Mouse (Mus musculus): ENCODE data around the gene Cd40lg. TPM values are rescaled to one million over a fixed set of nuclear protein-coding genes. Genes with fewer than 3 reads are reported as not detected.

Gene Cd40lg
- polyA plus RNA-seq, 1 experiment = not detected

- Histone ChIP-seq H3K4me1 (ENCODE audit: control insufficient read depth, insufficient read depth, low read length) (no peaks in the 10 kb centered on the region; the same call in 1 of the 2 replicates), H3K4me3 (replicated peaks; ENCODE audit: control insufficient read depth, low read depth, low read length) (peak overlapping the region; percentile 20), H3K27ac (ENCODE audit: control insufficient read depth, insufficient read depth, low read depth, low read length, poor library complexity) (no peak overlapping the region)
- no peak for TF ChIP-seq POLR2A (IDR thresholded peaks at IDR 0.05; ENCODE audit: borderline replicate concordance, control insufficient read depth, low read depth, low read length)
- no peak for TF ChIP-seq CTCF (IDR thresholded peaks at IDR 0.05; ENCODE audit: control insufficient read depth, insufficient read depth, low read length)
- WGBS = 28% methylated on average over 2 of the region's 2 CpGs
Observed at GRCm38 (mm10) chrX:57228178-57228577, 16.2 kb downstream of the Cd40lg start.

- H3K27ac ChIP-seq (ENCODE audit: control insufficient read depth, insufficient read depth, low read depth, low read length, poor library complexity) = no peak overlapping the region
- no peaks in the 10 kb centered on the region for H3K4me1 ChIP-seq (ENCODE audit: control insufficient read depth, insufficient read depth, low read length)
- no peak overlapping the region for H3K4me3 ChIP-seq (replicated peaks; ENCODE audit: control insufficient read depth, low read depth, low read length)
- TF ChIP-seq CTCF (IDR thresholded peaks at IDR 0.05; ENCODE audit: control insufficient read depth, insufficient read depth, low read length) = no peak
- no peak for TF ChIP-seq POLR2A (IDR thresholded peaks at IDR 0.05; ENCODE audit: borderline replicate concordance, control insufficient read depth, low read depth, low read length)
- 57% methylated on average over 2 of the region's 2 CpGs for WGBS
Observed at GRCm38 (mm10) chrX:57233596-57233995, 21.7 kb downstream of the Cd40lg start.

GRCm38 (mm10) chrX:57235982-57236381 is 24.0 kb downstream of the Cd40lg start:
- no peak for TF ChIP-seq POLR2A (IDR thresholded peaks at IDR 0.05; ENCODE audit: borderline replicate concordance, control insufficient read depth, low read depth, low read length)
- peak; percentile 23; the same call in 1 of the 2 replicates for TF ChIP-seq CTCF (IDR thresholded peaks at IDR 0.05; ENCODE audit: control insufficient read depth, insufficient read depth, low read length)

GRCm38 (mm10) chrX:57238572-57238971 is 26.6 kb downstream of the Cd40lg start:
- no peaks in the 10 kb centered on the region for H3K4me1 ChIP-seq (ENCODE audit: control insufficient read depth, insufficient read depth, low read length)
- TF ChIP-seq CTCF (IDR thresholded peaks at IDR 0.05; ENCODE audit: control insufficient read depth, insufficient read depth, low read length) (no peak), POLR2A (IDR thresholded peaks at IDR 0.05; ENCODE audit: borderline replicate concordance, control insufficient read depth, low read depth, low read length) (no peak)
- H3K4me3 ChIP-seq (replicated peaks; ENCODE audit: control insufficient read depth, low read depth, low read length) = no peak overlapping the region
- WGBS = 69% methylated on average over 3 of the region's 3 CpGs
- H3K27ac ChIP-seq (ENCODE audit: control insufficient read depth, insufficient read depth, low read depth, low read length, poor library complexity) = no peak overlapping the region

More at GRCm38 (mm10) chrX:57235982-57236381, 24.0 kb downstream of the Cd40lg start:
- 76% methylated on average over 4 of the region's 4 CpGs for WGBS
- H3K4me3 ChIP-seq (replicated peaks; ENCODE audit: control insufficient read depth, low read depth, low read length) = no peak overlapping the region
- no peak overlapping the region for H3K27ac ChIP-seq (ENCODE audit: control insufficient read depth, insufficient read depth, low read depth, low read length, poor library complexity)
- H3K4me1 ChIP-seq (ENCODE audit: control insufficient read depth, insufficient read depth, low read length) = no peaks in the 10 kb centered on the region

- 69% methylated on average over 7 of the region's 7 CpGs for WGBS
- H3K27ac ChIP-seq (ENCODE audit: control insufficient read depth, insufficient read depth, low read depth, low read length, poor library complexity) = no peak overlapping the region
Observed at GRCm38 (mm10) chrX:57253329-57254055, 41.5 kb downstream of the Cd40lg start.

GRCm38 (mm10) chrX:57260744-57261143 is 48.8 kb downstream of the Cd40lg start:
- H3K27ac ChIP-seq (ENCODE audit: control insufficient read depth, insufficient read depth, low read depth, low read length, poor library complexity) = no peak overlapping the region
- 83% methylated on average over 2 of the region's 2 CpGs for WGBS
- H3K4me1 ChIP-seq (ENCODE audit: control insufficient read depth, insufficient read depth, low read length) = no peaks in the 10 kb centered on the region
- no peak for TF ChIP-seq CTCF (IDR thresholded peaks at IDR 0.05; ENCODE audit: control insufficient read depth, insufficient read depth, low read length)
- no peak for TF ChIP-seq POLR2A (IDR thresholded peaks at IDR 0.05; ENCODE audit: borderline replicate concordance, control insufficient read depth, low read depth, low read length)
- no peak overlapping the region for H3K4me3 ChIP-seq (replicated peaks; ENCODE audit: control insufficient read depth, low read depth, low read length)

More at GRCm38 (mm10) chrX:57253329-57254055, 41.5 kb downstream of the Cd40lg start:
- Histone ChIP-seq H3K4me1 (ENCODE audit: control insufficient read depth, insufficient read depth, low read length) (no peaks in the 10 kb centered on the region), H3K4me3 (replicated peaks; ENCODE audit: control insufficient read depth, low read depth, low read length) (no peak overlapping the region)
- TF ChIP-seq POLR2A (IDR thresholded peaks at IDR 0.05; ENCODE audit: borderline replicate concordance, control insufficient read depth, low read depth, low read length) = no peak
- no peak for TF ChIP-seq CTCF (IDR thresholded peaks at IDR 0.05; ENCODE audit: control insufficient read depth, insufficient read depth, low read length)

GRCm38 (mm10) chrX:57263515-57263914 is 51.6 kb downstream of the Cd40lg start:
- no peak for TF ChIP-seq CTCF (IDR thresholded peaks at IDR 0.05; ENCODE audit: control insufficient read depth, insufficient read depth, low read length)
- TF ChIP-seq POLR2A (IDR thresholded peaks at IDR 0.05; ENCODE audit: borderline replicate concordance, control insufficient read depth, low read depth, low read length) = no peak
- Histone ChIP-seq H3K4me1 (ENCODE audit: control insufficient read depth, insufficient read depth, low read length) (no peaks in the 10 kb centered on the region), H3K27ac (ENCODE audit: control insufficient read depth, insufficient read depth, low read depth, low read length, poor library complexity) (no peak overlapping the region), H3K4me3 (replicated peaks; ENCODE audit: control insufficient read depth, low read depth, low read length) (no peak overlapping the region)
- WGBS = 49% methylated on average over 4 of the region's 4 CpGs

Other genes with a start within 250 kb of the Cd40lg start
- not detected in 2 replicates for gene Brs3, start 169.1 kb upstream of the Cd40lg start, polyA plus RNA-seq (2011; ENCODE audit: insufficient read depth, insufficient read length, low replicate concordance, missing spikeins)
- gene Htatsf1, start 158.6 kb upstream of the Cd40lg start, polyA plus RNA-seq (2011; ENCODE audit: insufficient read depth, insufficient read length, low replicate concordance, missing spikeins) = 24.4 and 34.6 TPM in 2 replicates
- gene Vgll1, start 124.0 kb upstream of the Cd40lg start, polyA plus RNA-seq (2011; ENCODE audit: insufficient read depth, insufficient read length, low replicate concordance, missing spikeins) = not detected in 2 replicates
- 14.0 and 30.7 TPM in 2 replicates for gene Arhgef6, start 126.6 kb downstream of the Cd40lg start, polyA plus RNA-seq (2011; ENCODE audit: insufficient read depth, insufficient read length, low replicate concordance, missing spikeins)
- gene Rbmx, start 180.9 kb downstream of the Cd40lg start, polyA plus RNA-seq (2011; ENCODE audit: insufficient read depth, insufficient read length, low replicate concordance, missing spikeins) = 15.0 and 23.3 TPM in 2 replicates
- not detected in 2 replicates for gene Gm364, start 197.0 kb downstream of the Cd40lg start, polyA plus RNA-seq (2011; ENCODE audit: insufficient read depth, insufficient read length, low replicate concordance, missing spikeins)

Measured in bone marrow, adult 2 months (tissue).